Mouse (Mus musculus) limb, embryonic 13.5 days (tissue): Measurements from ENCODE around the gene AY358078. TPM values are rescaled to one million over a fixed set of nuclear protein-coding genes. Genes with fewer than 3 reads are reported as not detected.

Source experiments
- microRNA-seq: library from miRNA; unstranded; fragments of <30 nt; microRNA quantifications from one replicate; pipeline ENCODE4, GENCODE M21; 2016
- polyA plus RNA-seq: library from polyadenylated mRNA; unstranded; fragments of >200 nt; fragmentation: Nextera tagmentation; extraction: Ambion mirVana; gene quantifications from 2 replicates; pipeline ENCODE4 v1.2.1, GENCODE M21; 2015

AY358078 gene
- polyA plus RNA-seq, 1 experiment from 2014 or later: not detected

Small RNA genes lying within 50 kb of the gene (microRNA-seq; reads per million reads assigned to microRNA genes)
- gene Gm27375: not detected

Other genes with a start within 250 kb of the AY358078 start
- gene Gm5622, start 247.3 kb upstream of the AY358078 start, polyA plus RNA-seq: not detected in 2 replicates
- not detected in 2 replicates for gene Gm17175, start 226.0 kb upstream of the AY358078 start, polyA plus RNA-seq
- gene Gm17174, start 207.9 kb upstream of the AY358078 start, polyA plus RNA-seq: not detected in 2 replicates
- gene Gm17078, start 188.7 kb upstream of the AY358078 start, polyA plus RNA-seq: not detected in 2 replicates
- gene Gm4181, start 164.4 kb upstream of the AY358078 start, polyA plus RNA-seq: not detected in 2 replicates
- not detected in 2 replicates for gene Gm17079, start 104.6 kb upstream of the AY358078 start, polyA plus RNA-seq
- not detected in 2 replicates for gene Gm5800, start 82.9 kb upstream of the AY358078 start, polyA plus RNA-seq
- gene Ang4, start 26.5 kb upstream of the AY358078 start, polyA plus RNA-seq: not detected in 2 replicates
- 0.42 TPM in 1 of 2 replicates, not detected in the other for gene Ear6, start 53.7 kb downstream of the AY358078 start, polyA plus RNA-seq
- 52.1 and 62.2 TPM in 2 replicates for gene Mettl17, start 84.8 kb downstream of the AY358078 start, polyA plus RNA-seq
- gene Slc39a2, start 92.8 kb downstream of the AY358078 start, polyA plus RNA-seq: 1.4 and 1.6 TPM in 2 replicates
- gene Ndrg2, start 114.1 kb downstream of the AY358078 start, polyA plus RNA-seq: 53.1 and 61.8 TPM in 2 replicates
- not detected in 2 replicates for gene Tppp2, start 118.4 kb downstream of the AY358078 start, polyA plus RNA-seq
- not detected in 2 replicates for gene Rnase13, start 122.7 kb downstream of the AY358078 start, polyA plus RNA-seq
- gene Arhgef40, start 184.7 kb downstream of the AY358078 start, polyA plus RNA-seq: 189 and 203 TPM in 2 replicates
- 0.78 and 1.4 TPM in 2 replicates for gene Tmem253, start 215.6 kb downstream of the AY358078 start, polyA plus RNA-seq
- gene Zfp219, start 220.7 kb downstream of the AY358078 start, polyA plus RNA-seq: 30.8 and 32.2 TPM in 2 replicates
- not detected in 2 replicates for gene Olfr221, start 242.4 kb downstream of the AY358078 start, polyA plus RNA-seq